Mouse (Mus musculus) bone marrow macrophage, adult 2 months (primary cell): Measurements from ENCODE around the gene Cuedc1. TPM values are rescaled to one million over a fixed set of nuclear protein-coding genes. Genes with fewer than 3 reads are reported as not detected.
"Not testable (repeated sequence)": the region's sequence is repeated elsewhere in the genome, so short reads cannot be mapped to it uniquely, and the experiment has no call there.

Experiments used
- H3K27ac ChIP-seq: 2 replicates; pipeline ENCODE4 v1.5.1; 2012; ENCODE audit warnings: low read depth, low read length; ENCODE audit not compliant: insufficient read depth
- H3K4me1 ChIP-seq: 2 replicates; pipeline ENCODE4 v1.6.1; 2012; ENCODE audit warnings: low read length; ENCODE audit not compliant: control insufficient read depth, insufficient read depth
- H3K4me3 ChIP-seq: 2 replicates; pipeline ENCODE4 v1.5.1; 2012; ENCODE audit warnings: mild to moderate bottlenecking, low read length, moderate library complexity; ENCODE audit not compliant: insufficient read depth
- CTCF ChIP-seq: IDR thresholded peaks from 2 replicates; pipeline ENCODE4 v1.5.1; 2012; ENCODE audit warnings: low read depth, mild to moderate bottlenecking, low read length, moderate library complexity
- POLR2A ChIP-seq: IDR thresholded peaks from 2 replicates; pipeline ENCODE4 v1.6.1; 2012; ENCODE audit warnings: mild to moderate bottlenecking, low read depth, low read length, borderline replicate concordance
- polyA plus RNA-seq: library from polyadenylated mRNA; stranded (reverse); fragments of >200 nt; gene quantifications from 2 replicates; pipeline ENCODE4 v1.2.4, GENCODE M21; 2012; ENCODE audit not compliant: missing spikeins, insufficient read depth, insufficient read length

The Cuedc1 gene
- polyA plus RNA-seq, 1 experiment, result 13.1 TPM

GRCm38 (mm10) chr11:88193824-88194696, 96.2 kb downstream of the Cuedc1 start:
- H3K27ac ChIP-seq, result no peak overlapping the region
- peaks cover 8% of the 10 kb centered on the region for H3K4me1 ChIP-seq
- TF ChIP-seq POLR2A (no peak), CTCF (no peak)
- peak overlapping the region; percentile 30 for H3K4me3 ChIP-seq

GRCm38 (mm10) chr11:88195699-88196098, 97.8 kb downstream of the Cuedc1 start:
- not testable (repeated sequence) for H3K4me1 ChIP-seq, H3K27ac ChIP-seq, H3K4me3 ChIP-seq

GRCm38 (mm10) chr11:88197153-88197576, 99.3 kb downstream of the Cuedc1 start:
- peaks cover 22% of the 10 kb centered on the region for H3K4me1 ChIP-seq
- TF ChIP-seq POLR2A (no peak), CTCF (no peak; the same call in 1 of the 2 replicates)
- no peak overlapping the region for H3K27ac ChIP-seq
- no peak overlapping the region for H3K4me3 ChIP-seq

- Histone ChIP-seq H3K4me3 (no peak overlapping the region), H3K4me1 (peaks cover 25% of the 10 kb centered on the region), H3K27ac (no peak overlapping the region)
- TF ChIP-seq CTCF, result no peak
- no peak for TF ChIP-seq POLR2A
These were observed 100.4 kb downstream of the Cuedc1 start for GRCm38 (mm10) chr11:88198223-88198622.

- Histone ChIP-seq H3K4me1 (peaks cover 33% of the 10 kb centered on the region), H3K4me3 (no peak overlapping the region), H3K27ac (peak overlapping the region; percentile 22; the same call in 1 of the 2 replicates)
- TF ChIP-seq POLR2A (no peak), CTCF (no peak)
These were observed 103.3 kb downstream of the Cuedc1 start for GRCm38 (mm10) chr11:88201172-88201571.

- TF ChIP-seq POLR2A, result no peak
- TF ChIP-seq CTCF, result no peak
- Histone ChIP-seq H3K27ac (no peak overlapping the region), H3K4me1 (peaks cover 33% of the 10 kb centered on the region), H3K4me3 (no peak overlapping the region)
These were observed 104.2 kb downstream of the Cuedc1 start for GRCm38 (mm10) chr11:88202077-88202476.

- peaks cover 27% of the 10 kb centered on the region for H3K4me1 ChIP-seq
- TF ChIP-seq POLR2A (no peak), CTCF (peak; percentile 12; the same call in 1 of the 2 replicates)
- H3K4me3 ChIP-seq, result peak within 1 kb of the TSS; percentile 82
- H3K27ac ChIP-seq, result peak within 1 kb of the TSS; percentile 81
These were observed 106.1 kb downstream of the Cuedc1 start, which contains the start of gene Mrps23 for GRCm38 (mm10) chr11:88203712-88204532. Gene Mrps23, plus strand, starts transcription at chr11:88204388.

- Histone ChIP-seq H3K27ac (peak overlapping the region; percentile 47), H3K4me1 (peaks cover 27% of the 10 kb centered on the region), H3K4me3 (peak overlapping the region; percentile 82)
- TF ChIP-seq POLR2A, result no peak
- TF ChIP-seq CTCF, result no peak
These were observed 106.9 kb downstream of the Cuedc1 start for GRCm38 (mm10) chr11:88204593-88205368.

- H3K4me3 ChIP-seq, result not testable (repeated sequence)
- 0 out of 2 replicates have a peak, but pooled peaks have one; percentile 8 for TF ChIP-seq CTCF
These were observed 108.7 kb downstream of the Cuedc1 start for GRCm38 (mm10) chr11:88206576-88206975.

More at GRCm38 (mm10) chr11:88206576-88206975, 108.7 kb downstream of the Cuedc1 start:
- H3K4me1 ChIP-seq, result peaks cover 19% of the 10 kb centered on the region
- H3K27ac ChIP-seq, result not testable (repeated sequence)
